Mouse (Mus musculus) B cell, adult 2 months (primary cell): Measurements from ENCODE around the gene Hhat.

Experiments
- DNase-seq, 2 experiments: peaks; one replicate each; pipeline ENCODE4 v3.0.0; 2022

Gene Hhat

GRCm38 (mm10) chr1:192784374-192784773 is 13.4 kb upstream of the Hhat start:
- peak; percentile 28 to 33 for DNase-seq

GRCm38 (mm10) chr1:192781256-192781655 is 10.2 kb upstream of the Hhat start:
- DNase-seq = no peak

- DNase-seq = no peak
Observed at GRCm38 (mm10) chr1:192778869-192779514, 8.0 kb upstream of the Hhat start.

GRCm38 (mm10) chr1:192778206-192778605 is 7.2 kb upstream of the Hhat start:
- DNase-seq = no peak

GRCm38 (mm10) chr1:192770130-192770494 is 911 bp downstream of the Hhat start:
- no peak for DNase-seq

GRCm38 (mm10) chr1:192765531-192765930 is 5.5 kb downstream of the Hhat start:
- DNase-seq = peak in 1 of 2 experiments; percentile 26

- DNase-seq = no peak
Observed at GRCm38 (mm10) chr1:192764547-192764946, 6.5 kb downstream of the Hhat start.

- DNase-seq = peak; percentile 76 to 79
Observed at GRCm38 (mm10) chr1:192762946-192763933, 7.8 kb downstream of the Hhat start.

- DNase-seq = no peak
Observed at GRCm38 (mm10) chr1:192756674-192757073, 14.3 kb downstream of the Hhat start.

GRCm38 (mm10) chr1:192755685-192756606 is 15.1 kb downstream of the Hhat start:
- DNase-seq = no peak

GRCm38 (mm10) chr1:192755246-192755645 is 15.8 kb downstream of the Hhat start:
- DNase-seq = no peak

- no peak for DNase-seq
Observed at GRCm38 (mm10) chr1:192754268-192754667, 16.8 kb downstream of the Hhat start.

GRCm38 (mm10) chr1:192752659-192753601 is 18.1 kb downstream of the Hhat start:
- peak; percentile 69 for DNase-seq

GRCm38 (mm10) chr1:192750042-192750437 is 21.0 kb downstream of the Hhat start:
- DNase-seq = peak in 1 of 2 experiments; percentile 33

- DNase-seq = peak in 1 of 2 experiments; percentile 16
Observed at GRCm38 (mm10) chr1:192749270-192750041, 21.6 kb downstream of the Hhat start.

GRCm38 (mm10) chr1:192746201-192746600 is 24.8 kb downstream of the Hhat start:
- DNase-seq = no peak

GRCm38 (mm10) chr1:192745240-192746101 is 25.6 kb downstream of the Hhat start:
- peak; percentile 92 to 94 for DNase-seq

- DNase-seq = no peak
Observed at GRCm38 (mm10) chr1:192744880-192745239, 26.2 kb downstream of the Hhat start.

- DNase-seq = peak in 1 of 2 experiments; percentile 23
Observed at GRCm38 (mm10) chr1:192742394-192743251, 28.4 kb downstream of the Hhat start.
